Mouse (Mus musculus) liver, embryonic 13.5 days (tissue): ENCODE measurements around the gene Tcte1. TPM values are rescaled to one million over a fixed set of nuclear protein-coding genes. Genes with fewer than 3 reads are reported as not detected.

ENCODE experiments used
- ATAC-seq: fragments of 200-750 bp; cut with Nextera tagmentation; 2 replicates; pipeline ENCODE4 v1.8.0; 2017; ENCODE audit warnings: low read depth, mild to moderate bottlenecking, moderate number of reproducible peaks, moderate library complexity
- DNase-seq: peaks from one replicate; pipeline ENCODE4 v3.0.0; 2022
- H3K27ac ChIP-seq: fragments of 300-500 bp; sonication (generic); 2 replicates; pipeline ENCODE4 v1.5.1; 2015; ENCODE audit warnings: moderate library complexity, mild to moderate bottlenecking, inconsistent platforms
- H3K27me3 ChIP-seq: fragments of 300-500 bp; sonication (generic); 2 replicates; pipeline ENCODE4 v1.6.1; 2015; ENCODE audit warnings: mild to moderate bottlenecking, inconsistent platforms
- H3K36me3 ChIP-seq: fragments of 300-500 bp; sonication (generic); 2 replicates; pipeline ENCODE4 v1.6.1; 2015; ENCODE audit warnings: mild to moderate bottlenecking, inconsistent platforms
- H3K4me1 ChIP-seq: fragments of 300-500 bp; sonication (generic); replicated peaks from 2 replicates; pipeline ENCODE4 v1.6.1; 2015; ENCODE audit warnings: inconsistent platforms
- H3K4me2 ChIP-seq: fragments of 300-500 bp; sonication (generic); 2 replicates; pipeline ENCODE4 v1.6.1; 2015; ENCODE audit warnings: inconsistent platforms, mild to moderate bottlenecking, moderate library complexity
- H3K4me3 ChIP-seq: fragments of 300-500 bp; sonication (generic); replicated peaks from 2 replicates; pipeline ENCODE4 v1.5.1; 2015; ENCODE audit warnings: mild to moderate bottlenecking, inconsistent platforms
- H3K9ac ChIP-seq: fragments of 300-500 bp; sonication (generic); 2 replicates; pipeline ENCODE4 v1.6.1; 2015; ENCODE audit warnings: mild to moderate bottlenecking, inconsistent platforms
- H3K9me3 ChIP-seq: fragments of 300-500 bp; sonication (generic); replicated peaks from 2 replicates; pipeline ENCODE4 v1.6.1; 2016; ENCODE audit warnings: inconsistent platforms
- WGBS: fragments of 180-500 bp; shearing (Covaris S2); methylation state at CpG from one replicate; pipeline ENCODE4 v1.1.7; 2015; ENCODE audit not compliant: insufficient replicate concordance; 5-methylcytosine and 5-hydroxymethylcytosine counted together
- polyA plus RNA-seq: library from polyadenylated mRNA; unstranded; fragments of >200 nt; fragmentation: Nextera tagmentation; extraction: Ambion mirVana; gene quantifications from 2 replicates; pipeline ENCODE4 v1.2.1, GENCODE M21; 2015

Gene Tcte1
- polyA plus RNA-seq, 1 experiment from 2014 or later = not detected

DNA sequence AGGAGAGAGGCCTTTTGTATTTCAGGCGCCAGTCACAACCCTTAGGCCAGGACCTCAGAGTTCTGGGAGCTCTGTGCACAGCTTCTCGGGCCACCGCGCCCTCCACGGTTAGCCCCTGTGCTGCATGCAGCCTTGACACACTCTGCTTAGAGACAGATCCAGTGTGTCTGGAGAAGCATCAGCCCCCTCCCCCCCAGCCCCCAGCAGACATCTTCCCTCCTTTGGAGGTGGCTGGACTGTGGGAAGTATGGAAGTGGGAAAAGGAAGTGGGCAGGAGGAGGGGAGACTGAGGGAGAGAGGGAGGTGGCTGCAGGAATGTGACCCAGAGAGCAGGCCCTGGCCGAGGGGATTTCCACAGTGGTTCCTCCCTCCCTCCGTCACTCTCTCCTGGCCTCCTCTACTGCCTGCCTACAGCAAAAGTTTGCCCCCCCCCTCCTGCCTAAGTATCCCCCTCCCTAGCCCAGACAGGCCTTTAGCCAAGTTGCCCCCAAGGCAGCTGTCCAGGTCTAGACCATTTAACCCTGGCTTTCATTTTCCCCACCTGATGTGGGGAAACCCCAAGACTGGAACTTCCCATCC is 34.1 kb downstream of the Tcte1 start:
- Histone ChIP-seq H3K9ac (no peak overlapping the region; the same call in 1 of the 2 replicates), H3K27me3 (peaks cover 55% of the 10 kb centered on the region), H3K27ac (no peak overlapping the region), H3K4me2 (peak overlapping the region; percentile 95), H3K9me3 (no peaks in the 10 kb centered on the region), H3K4me3 (no peak overlapping the region), H3K36me3 (no peaks in the 10 kb centered on the region), H3K4me1 (peaks cover 33% of the 10 kb centered on the region)
- DNase-seq (no peak), ATAC-seq (no peak)
- WGBS = 46% methylated on average over 7 of the region's 7 CpGs

DNA sequence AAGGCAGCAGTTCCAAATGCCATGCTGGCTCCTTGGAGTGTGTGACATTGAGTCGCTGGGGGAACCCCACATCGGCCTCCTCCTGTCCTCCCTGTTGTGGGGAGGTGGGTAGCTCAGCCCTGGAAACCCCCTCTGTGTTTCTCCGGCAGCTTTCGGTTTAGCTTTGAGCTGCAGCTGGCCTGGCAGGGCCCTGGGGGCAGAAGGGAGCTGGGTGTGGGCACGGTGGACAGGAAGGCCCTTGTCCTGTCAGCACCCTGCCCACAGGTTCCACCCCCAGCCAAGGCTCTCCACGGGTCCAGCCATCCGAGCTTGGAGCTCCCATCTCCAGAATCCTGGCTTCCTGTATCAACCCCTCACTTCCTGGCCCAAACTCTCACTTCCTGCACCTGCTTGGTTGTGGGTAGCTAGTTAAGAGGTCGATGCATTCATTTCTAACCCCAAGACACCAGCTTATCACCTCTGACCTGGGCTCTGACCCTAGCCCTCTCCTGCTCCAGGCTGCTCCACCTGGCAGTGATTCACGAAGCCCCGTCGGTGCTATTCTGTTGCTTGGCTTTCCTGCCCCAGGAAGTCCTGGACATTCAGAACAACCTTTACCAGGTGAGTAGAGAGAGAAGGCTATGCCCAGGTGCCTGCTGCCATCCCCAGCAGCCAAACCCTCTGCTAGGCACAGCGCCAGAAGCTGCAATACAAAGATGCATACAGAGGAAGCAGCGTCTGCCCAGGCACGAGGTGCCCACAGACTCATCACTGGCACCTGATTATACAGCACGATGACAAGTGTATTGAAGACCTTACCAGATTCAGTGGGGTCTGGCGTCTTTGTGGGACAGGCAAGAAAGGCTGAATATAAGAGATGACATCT is 35.0 kb downstream of the Tcte1 start:
- Histone ChIP-seq H3K4me3 (no peak overlapping the region), H3K4me1 (peaks cover 33% of the 10 kb centered on the region), H3K4me2 (no peak overlapping the region), H3K27me3 (peaks cover 49% of the 10 kb centered on the region), H3K27ac (no peak overlapping the region), H3K9me3 (no peaks in the 10 kb centered on the region), H3K9ac (no peak overlapping the region), H3K36me3 (no peaks in the 10 kb centered on the region)
- WGBS = 55% methylated on average over 16 of the region's 16 CpGs
- ATAC-seq (no peak), DNase-seq (no peak)

DNA sequence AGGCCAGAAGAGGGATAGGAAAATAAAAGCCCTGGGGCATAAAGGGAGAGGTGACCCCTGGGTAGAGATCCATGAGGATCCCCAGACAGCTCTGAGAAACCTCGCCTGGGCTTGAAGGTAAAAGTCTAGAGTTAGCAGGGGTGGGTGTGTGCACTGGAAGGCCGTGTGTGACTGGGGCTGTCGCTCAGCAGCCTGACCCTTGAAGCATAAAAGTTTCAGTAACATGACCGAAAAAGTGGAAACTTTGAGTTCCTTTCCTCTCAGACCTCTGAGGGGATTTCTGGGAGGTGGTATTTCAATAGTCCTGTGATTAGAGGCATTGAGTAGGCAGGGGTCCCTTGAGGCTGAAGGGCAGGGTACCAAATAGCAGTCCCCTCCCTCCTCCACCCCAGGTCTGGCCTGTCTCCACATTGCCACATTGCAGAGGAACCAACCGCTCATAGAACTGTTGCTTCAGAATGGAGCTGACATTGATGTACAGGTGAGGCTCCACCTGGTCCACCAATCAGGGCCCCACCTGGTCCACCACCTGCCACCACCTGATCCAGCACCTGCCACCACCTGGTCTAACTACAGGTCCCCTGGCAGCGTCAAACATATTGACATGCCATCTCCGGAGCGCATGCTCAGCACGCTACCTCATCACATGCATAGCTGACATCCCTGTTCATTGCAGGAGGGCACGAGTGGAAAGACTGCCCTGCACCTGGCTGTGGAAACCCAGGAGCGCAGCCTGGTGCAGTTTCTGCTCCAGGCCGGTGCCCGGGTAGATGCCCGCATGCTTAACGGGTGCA is 36.7 kb downstream of the Tcte1 start:
- no peak for ATAC-seq
- DNase-seq = no peak
- WGBS = 80% methylated on average over 15 of the region's 15 CpGs

DNA sequence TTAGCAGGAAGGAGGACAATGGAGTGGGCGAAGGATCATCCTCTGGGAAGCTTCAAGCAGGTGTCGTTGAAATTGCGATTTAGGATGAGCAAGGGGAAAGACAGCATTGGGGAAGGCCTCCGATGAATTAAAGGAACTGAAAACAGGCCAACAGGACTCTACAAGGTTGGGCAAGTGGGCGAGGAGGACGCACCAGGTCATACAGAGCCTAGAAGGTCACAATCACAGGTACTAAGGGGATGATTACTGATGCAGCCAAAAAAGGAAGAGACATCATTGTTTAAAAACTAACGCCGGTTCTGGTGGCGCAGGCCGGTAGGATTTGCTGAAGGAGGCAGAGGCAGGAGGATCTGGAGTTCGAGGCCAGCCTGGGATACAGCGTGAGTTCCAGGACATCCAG is 40.0 kb downstream of the Tcte1 start:
- WGBS = 60% methylated on average over 12 of the region's 12 CpGs
- Histone ChIP-seq H3K9me3 (no peaks in the 10 kb centered on the region), H3K9ac (no peak overlapping the region; the same call in 1 of the 2 replicates), H3K4me1 (peaks cover 43% of the 10 kb centered on the region), H3K27ac (no peak overlapping the region; the same call in 1 of the 2 replicates), H3K4me2 (no peak overlapping the region), H3K27me3 (0 out of 2 replicates have a peak, but pooled peaks cover 10% of the 10 kb centered on the region), H3K36me3 (peaks cover 30% of the 10 kb centered on the region), H3K4me3 (peak overlapping the region; percentile 88; the same call in 1 of the 2 replicates)
- ATAC-seq (no peak), DNase-seq (no peak)

More for the DNA sequence above, 36.7 kb downstream of the Tcte1 start:
- H3K36me3 ChIP-seq = no peaks in the 10 kb centered on the region
- no peaks in the 10 kb centered on the region for H3K9me3 ChIP-seq
- no peak overlapping the region for H3K9ac ChIP-seq
- no peak overlapping the region for H3K4me2 ChIP-seq
- H3K27ac ChIP-seq = no peak overlapping the region
- peaks cover 41% of the 10 kb centered on the region for H3K4me1 ChIP-seq
- peaks cover 38% of the 10 kb centered on the region for H3K27me3 ChIP-seq
- H3K4me3 ChIP-seq = no peak overlapping the region

DNA sequence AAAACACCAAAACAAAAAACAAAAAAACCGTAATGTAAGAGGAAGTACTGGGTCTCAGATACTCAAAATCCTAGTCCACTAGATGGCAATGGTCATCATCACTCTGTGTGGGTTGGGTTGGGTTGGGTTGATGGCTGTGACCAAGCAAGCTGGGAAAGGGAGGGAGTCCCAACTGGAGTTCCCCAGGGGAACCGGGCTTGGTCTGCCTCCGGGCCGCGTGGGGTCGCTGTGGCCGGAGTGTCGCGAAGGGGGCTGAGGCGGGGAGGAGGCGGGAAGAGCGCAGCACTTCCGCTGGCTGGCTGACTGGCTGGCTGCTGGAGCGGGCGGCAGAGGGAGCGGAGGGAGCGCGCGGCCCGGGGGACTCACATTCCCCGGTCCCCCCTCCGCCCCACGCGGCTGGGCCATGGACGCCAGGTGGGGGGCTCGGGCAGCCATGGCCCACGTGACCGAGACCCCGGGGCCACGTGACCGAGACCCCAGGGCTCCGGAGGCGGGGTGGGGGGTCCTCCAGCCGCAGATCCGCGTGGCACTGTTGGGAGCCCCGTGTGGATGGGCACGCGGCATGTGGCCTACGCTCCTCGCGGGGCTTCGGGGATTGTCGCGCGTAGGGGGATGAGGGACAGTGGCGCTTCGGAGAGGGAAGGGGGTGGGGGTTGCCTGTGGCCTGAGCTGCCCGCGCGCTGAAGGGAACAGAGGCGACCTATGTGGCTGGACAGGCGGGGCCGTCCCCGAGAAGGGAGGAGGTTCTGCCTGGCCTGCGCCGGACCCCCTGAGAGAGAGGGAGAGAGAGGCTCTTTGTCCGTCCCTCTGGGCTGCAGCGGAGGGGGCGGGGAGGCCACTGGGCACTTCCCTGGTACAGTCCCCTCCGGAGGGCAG is 40.7 kb downstream of the Tcte1 start, which contains the start of gene Slc35b2:
Gene Slc35b2 (plus strand): TSS at position 220 of the 876 bp plus-strand sequence.
- DNase-seq (peak; percentile 82), ATAC-seq (peak; percentile 78)
- 0 out of 2 replicates have a peak, but pooled peaks cover 5% of the 10 kb centered on the region for H3K27me3 ChIP-seq
- H3K4me3 ChIP-seq = peak within 1 kb of the TSS; percentile 88
- H3K4me2 ChIP-seq = peak within 1 kb of the TSS; percentile 99
- H3K36me3 ChIP-seq = peaks cover 37% of the 10 kb centered on the region
- H3K9ac ChIP-seq = peak within 1 kb of the TSS; percentile 95
- peak within 1 kb of the TSS; percentile 78 for H3K27ac ChIP-seq
- no peaks in the 10 kb centered on the region for H3K9me3 ChIP-seq
- H3K4me1 ChIP-seq = peaks cover 49% of the 10 kb centered on the region
- under 1% methylated on average over 52 of the region's 61 CpGs for WGBS

DNA sequence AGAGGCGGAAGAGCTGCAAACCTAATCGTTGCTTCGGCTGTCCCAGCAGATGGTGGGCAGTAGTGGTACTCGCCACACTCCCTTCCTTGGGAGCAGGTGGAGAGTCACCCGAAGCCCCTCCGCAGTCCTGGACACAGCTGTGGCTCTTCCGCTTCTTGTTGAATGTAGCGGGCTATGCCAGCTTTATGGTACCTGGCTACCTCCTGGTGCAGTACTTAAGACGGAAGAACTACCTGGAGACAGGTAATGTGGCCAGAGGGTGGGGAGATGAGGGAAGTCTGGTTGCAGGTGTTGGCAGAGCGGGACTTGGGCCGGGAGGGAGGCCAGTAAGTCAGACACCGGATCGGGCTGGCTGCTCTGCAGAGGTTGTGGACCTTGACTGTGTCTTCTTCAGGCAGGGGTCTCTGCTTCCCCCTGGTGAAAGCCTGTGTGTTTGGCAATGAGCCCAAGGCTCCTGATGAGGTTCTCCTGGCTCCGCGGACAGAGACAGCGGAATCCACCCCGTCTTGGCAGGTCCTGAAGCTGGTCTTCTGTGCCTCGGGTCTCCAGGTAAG is 41.4 kb downstream of the Tcte1 start:
- Histone ChIP-seq H3K9me3 (no peaks in the 10 kb centered on the region), H3K36me3 (peaks cover 44% of the 10 kb centered on the region), H3K4me1 (peaks cover 56% of the 10 kb centered on the region), H3K4me2 (peak overlapping the region; percentile 99), H3K9ac (peak overlapping the region; percentile 95), H3K27ac (peak overlapping the region; percentile 78), H3K4me3 (peak overlapping the region; percentile 88), H3K27me3 (0 out of 2 replicates have a peak, but pooled peaks cover 5% of the 10 kb centered on the region)
- ATAC-seq (no peak), DNase-seq (no peak)
- 16% methylated on average over 18 of the region's 18 CpGs for WGBS

DNA sequence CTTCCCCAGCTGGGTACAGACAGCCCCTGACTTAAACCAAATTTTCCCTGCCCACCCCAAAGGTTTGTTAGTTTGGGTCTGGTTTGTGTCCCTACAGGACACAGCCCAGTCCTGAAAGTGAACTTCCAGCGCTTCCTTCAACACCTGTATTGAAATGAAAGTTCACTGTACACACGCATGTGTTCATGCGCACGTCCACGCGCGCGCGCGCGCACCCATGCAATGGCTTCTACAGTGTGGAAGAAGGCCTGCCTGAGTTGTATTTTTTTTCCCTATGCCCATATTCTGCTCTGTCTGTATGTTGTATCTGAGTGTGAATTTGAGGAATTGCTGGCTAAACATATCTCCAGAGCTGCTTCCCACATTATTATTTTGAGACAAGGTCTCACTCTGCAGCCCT is 41.9 kb downstream of the Tcte1 start:
- peaks cover 49% of the 10 kb centered on the region for H3K36me3 ChIP-seq
- 94% methylated on average over 11 of the region's 11 CpGs for whole genome bisulfite sequencing
- ATAC-seq (no peak), DNase-seq (no peak)
- peak overlapping the region; percentile 88 for H3K4me3 ChIP-seq
- H3K4me1 ChIP-seq = peaks cover 60% of the 10 kb centered on the region
- H3K27ac ChIP-seq = peak overlapping the region; percentile 78; the same call in 1 of the 2 replicates
- no peaks in the 10 kb centered on the region for H3K9me3 ChIP-seq
- peak overlapping the region; percentile 99 for H3K4me2 ChIP-seq
- H3K9ac ChIP-seq = peak overlapping the region; percentile 95
- 0 out of 2 replicates have a peak, but pooled peaks cover 4% of the 10 kb centered on the region for H3K27me3 ChIP-seq

DNA sequence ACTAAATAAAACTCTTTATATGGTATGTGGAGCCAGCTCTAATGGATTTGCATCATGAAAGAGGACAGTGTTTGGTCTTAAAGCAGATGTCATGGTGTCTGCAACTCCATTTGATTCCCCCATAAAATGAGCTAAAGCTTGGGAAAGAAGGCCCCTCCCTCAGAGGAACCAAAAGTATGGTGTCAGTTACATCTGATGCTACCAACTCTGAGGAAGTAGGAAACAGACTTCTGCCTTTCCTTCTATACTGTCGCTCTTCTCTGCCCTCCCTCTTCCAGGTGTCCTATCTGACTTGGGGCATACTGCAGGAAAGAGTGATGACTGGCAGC is 42.8 kb downstream of the Tcte1 start:
- ATAC-seq (no peak), DNase-seq (no peak)
- WGBS = 52% methylated on average over 1 of the region's 1 CpGs
- Histone ChIP-seq H3K27me3 (no peaks in the 10 kb centered on the region), H3K4me3 (no peak overlapping the region), H3K4me2 (no peak overlapping the region), H3K4me1 (peaks cover 69% of the 10 kb centered on the region), H3K9ac (no peak overlapping the region), H3K9me3 (no peaks in the 10 kb centered on the region), H3K36me3 (peaks cover 58% of the 10 kb centered on the region), H3K27ac (0 out of 2 replicates have a peak overlapping the region, but pooled peaks have one; percentile 59)

DNA sequence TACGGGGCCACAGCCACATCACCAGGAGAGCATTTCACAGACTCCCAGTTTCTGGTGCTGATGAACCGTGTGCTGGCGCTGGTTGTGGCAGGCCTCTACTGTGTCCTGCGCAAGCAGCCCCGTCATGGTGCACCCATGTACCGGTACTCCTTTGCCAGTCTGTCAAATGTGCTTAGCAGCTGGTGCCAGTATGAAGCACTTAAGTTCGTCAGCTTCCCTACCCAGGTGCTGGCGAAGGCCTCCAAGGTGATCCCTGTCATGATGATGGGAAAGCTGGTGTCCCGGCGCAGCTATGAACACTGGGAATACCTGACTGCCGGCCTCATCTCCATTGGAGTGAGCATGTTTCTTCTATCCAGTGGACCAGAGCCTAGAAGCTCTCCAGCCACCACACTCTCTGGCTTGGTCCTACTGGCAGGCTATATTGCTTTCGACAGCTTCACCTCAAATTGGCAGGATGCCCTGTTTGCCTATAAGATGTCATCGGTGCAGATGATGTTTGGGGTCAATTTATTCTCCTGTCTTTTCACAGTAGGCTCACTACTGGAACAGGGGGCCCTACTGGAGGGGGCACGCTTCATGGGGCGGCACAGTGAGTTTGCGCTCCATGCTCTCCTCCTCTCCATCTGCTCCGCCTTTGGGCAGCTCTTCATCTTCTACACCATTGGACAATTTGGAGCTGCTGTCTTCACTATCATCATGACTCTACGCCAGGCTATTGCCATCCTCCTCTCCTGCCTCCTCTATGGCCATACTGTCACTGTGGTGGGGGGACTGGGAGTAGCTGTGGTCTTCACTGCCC is 43.3 kb downstream of the Tcte1 start:
- no peaks in the 10 kb centered on the region for H3K27me3 ChIP-seq
- no peak overlapping the region for H3K4me2 ChIP-seq
- peaks cover 75% of the 10 kb centered on the region for H3K4me1 ChIP-seq
- WGBS = 66% methylated on average over 18 of the region's 18 CpGs
- no peak overlapping the region for H3K4me3 ChIP-seq
- H3K27ac ChIP-seq = peak overlapping the region; percentile 59
- no peak overlapping the region for H3K9ac ChIP-seq
- H3K36me3 ChIP-seq = peaks cover 64% of the 10 kb centered on the region
- ATAC-seq = peak; percentile 25
- H3K9me3 ChIP-seq = no peaks in the 10 kb centered on the region
- DNase-seq = peak; percentile 29
